Mouse (Mus musculus) hindbrain, embryonic 15.5 days (tissue): ENCODE measurements around the gene 1110008L16Rik. TPM values are rescaled to one million over a fixed set of nuclear protein-coding genes. Genes with fewer than 3 reads are reported as not detected.

ENCODE experiments used
- ATAC-seq: fragments of 200-750 bp; cut with Nextera tagmentation; 2 replicates; pipeline ENCODE4 v1.8.0; 2017; ENCODE audit warnings: low read depth, moderate number of reproducible peaks, moderate TSS enrichment; ENCODE audit not compliant: low FRiP score
- H3K27ac ChIP-seq: fragments of 300-500 bp; sonication (generic); replicated peaks from 2 replicates; pipeline ENCODE4 v1.5.1; 2015; ENCODE audit warnings: mild to moderate bottlenecking, inconsistent platforms
- H3K27me3 ChIP-seq: fragments of 300-500 bp; sonication (generic); 2 replicates; pipeline ENCODE4 v1.6.1; 2015; ENCODE audit warnings: control low read depth, inconsistent platforms
- H3K36me3 ChIP-seq: fragments of 300-500 bp; sonication (generic); 2 replicates; pipeline ENCODE4 v1.6.1; 2015; ENCODE audit warnings: control low read depth, inconsistent platforms
- H3K4me1 ChIP-seq: fragments of 300-500 bp; sonication (generic); replicated peaks from 2 replicates; pipeline ENCODE4 v1.6.1; 2015; ENCODE audit warnings: control low read depth, inconsistent platforms
- H3K4me2 ChIP-seq: fragments of 300-500 bp; sonication (generic); 2 replicates; pipeline ENCODE4 v1.6.1; 2015; ENCODE audit warnings: moderate library complexity, mild to moderate bottlenecking, inconsistent platforms
- H3K4me3 ChIP-seq: fragments of 300-500 bp; sonication (generic); 2 replicates; pipeline ENCODE4 v1.5.1; 2015; ENCODE audit warnings: mild to moderate bottlenecking, inconsistent platforms
- H3K9ac ChIP-seq: fragments of 300-500 bp; sonication (generic); 2 replicates; pipeline ENCODE4 v1.6.1; 2015; ENCODE audit warnings: inconsistent platforms
- H3K9me3 ChIP-seq: fragments of 300-500 bp; sonication (generic); 2 replicates; pipeline ENCODE4 v1.6.1; 2016; ENCODE audit warnings: control low read depth, inconsistent platforms
- whole genome bisulfite sequencing: fragments of 180-500 bp; shearing (Covaris S2); methylation state at CpG from one replicate; pipeline ENCODE4 v1.1.7; 2015; 5-methylcytosine and 5-hydroxymethylcytosine counted together
- polyA plus RNA-seq: library from polyadenylated mRNA; unstranded; fragments of >200 nt; fragmentation: Nextera tagmentation; extraction: Ambion mirVana; gene quantifications from 2 replicates; pipeline ENCODE4 v1.2.1, GENCODE M21; 2015

1110008L16Rik gene
- polyA plus RNA-seq, 1 experiment from 2014 or later: 9.6 TPM

DNA sequence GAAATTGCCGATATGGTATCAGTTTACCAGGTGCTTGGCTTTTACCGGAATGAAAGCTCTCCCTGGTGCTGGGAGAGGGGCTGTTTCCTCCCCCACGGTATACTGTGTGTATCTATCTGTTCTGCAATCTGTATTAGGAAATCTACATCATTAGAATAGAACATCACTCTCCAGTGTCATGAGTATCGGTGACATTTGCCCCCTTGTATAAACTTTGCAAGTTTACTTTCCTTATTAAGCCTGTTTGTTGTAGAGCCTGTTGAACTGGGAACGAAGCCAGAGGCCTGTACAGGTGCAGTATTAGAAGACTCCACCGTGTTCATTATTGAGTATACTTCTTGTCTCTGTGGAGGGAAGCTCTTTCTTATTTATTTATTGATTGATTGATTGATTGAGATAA lies 54.0 kb downstream of the 1110008L16Rik start:
- H3K4me1 ChIP-seq: no peaks in the 10 kb centered on the region
- H3K4me2 ChIP-seq: no peak overlapping the region
- H3K4me3 ChIP-seq: no peak overlapping the region
- H3K36me3 ChIP-seq: no peaks in the 10 kb centered on the region
- H3K27ac ChIP-seq: no peak overlapping the region
- no peak overlapping the region for H3K9ac ChIP-seq
- H3K27me3 ChIP-seq: no peaks in the 10 kb centered on the region
- WGBS: 82% methylated on average over 6 of the region's 6 CpGs
- H3K9me3 ChIP-seq: no peaks in the 10 kb centered on the region
- ATAC-seq: no peak

DNA sequence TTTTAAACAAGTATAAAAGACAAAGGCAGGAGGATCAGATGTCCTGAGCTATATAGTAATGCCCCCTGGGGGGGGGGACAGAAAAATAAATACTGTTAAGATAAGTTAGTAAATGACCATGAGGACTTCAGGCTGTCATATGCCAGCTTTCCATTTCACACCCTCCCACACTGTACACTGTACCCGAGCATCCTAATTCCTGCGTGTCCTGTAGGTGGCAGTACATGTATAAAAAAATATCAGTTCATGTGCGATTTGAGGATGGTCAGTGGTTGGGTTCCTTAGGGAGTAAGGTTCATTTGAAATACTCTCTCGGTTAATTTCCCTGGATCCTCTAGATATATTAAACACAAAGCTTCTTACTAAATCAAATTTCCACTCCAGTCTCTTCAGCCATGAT lies 55.5 kb downstream of the 1110008L16Rik start:
- no peaks in the 10 kb centered on the region for H3K4me1 ChIP-seq
- H3K27ac ChIP-seq: no peak overlapping the region
- no peaks in the 10 kb centered on the region for H3K27me3 ChIP-seq
- no peaks in the 10 kb centered on the region for H3K9me3 ChIP-seq
- H3K4me3 ChIP-seq: no peak overlapping the region
- H3K36me3 ChIP-seq: no peaks in the 10 kb centered on the region
- WGBS: 50% methylated on average over 4 of the region's 4 CpGs
- peak; percentile 74; the same call in 1 of the 2 replicates for ATAC-seq
- H3K4me2 ChIP-seq: no peak overlapping the region
- no peak overlapping the region for H3K9ac ChIP-seq

DNA sequence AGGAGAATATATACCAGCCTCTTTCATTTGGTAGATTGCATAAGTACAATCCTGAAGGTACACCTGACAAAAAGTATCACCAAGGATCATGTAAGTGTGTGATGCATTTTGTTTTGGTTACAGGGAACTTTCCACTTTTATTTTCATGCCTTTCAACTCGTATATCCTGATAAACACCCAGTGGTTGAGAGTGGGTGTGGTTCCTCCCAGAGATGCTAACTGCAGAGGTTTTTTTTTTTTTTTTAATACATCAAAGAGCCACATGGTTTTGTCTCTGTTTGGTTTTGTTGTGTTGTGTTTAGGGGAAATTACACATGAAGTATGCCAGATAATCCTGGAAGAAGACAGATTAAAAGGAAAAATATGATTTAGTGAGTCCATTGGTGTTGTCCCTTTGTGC lies 57.9 kb downstream of the 1110008L16Rik start:
- 74% methylated on average over 1 of the region's 1 CpGs for WGBS
- Histone ChIP-seq H3K9me3 (no peaks in the 10 kb centered on the region), H3K27ac (no peak overlapping the region), H3K4me1 (no peaks in the 10 kb centered on the region), H3K4me3 (no peak overlapping the region), H3K27me3 (no peaks in the 10 kb centered on the region), H3K9ac (no peak overlapping the region), H3K4me2 (no peak overlapping the region), H3K36me3 (no peaks in the 10 kb centered on the region)
- no peak for ATAC-seq

DNA sequence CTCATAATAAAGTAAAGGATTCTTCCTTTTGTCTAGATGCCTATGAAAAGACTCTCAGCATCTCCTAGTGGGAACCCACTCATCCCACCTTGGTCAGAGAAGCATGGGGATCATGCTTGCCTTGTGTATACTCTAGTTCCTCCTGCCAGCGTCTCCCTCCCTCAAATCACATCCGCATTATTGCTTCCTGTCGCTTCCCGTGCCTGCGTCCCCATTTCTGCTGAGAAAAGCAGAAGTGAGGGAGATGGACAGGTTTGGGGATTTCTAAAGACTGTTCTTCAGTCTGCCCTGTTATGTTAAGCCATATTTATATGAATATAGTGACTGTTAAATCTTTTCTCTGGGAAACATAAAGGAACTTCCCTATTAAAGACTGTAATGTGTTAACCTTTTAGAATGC lies 61.6 kb downstream of the 1110008L16Rik start:
- ATAC-seq: no peak
- H3K9me3 ChIP-seq: no peaks in the 10 kb centered on the region
- H3K36me3 ChIP-seq: no peaks in the 10 kb centered on the region
- no peak overlapping the region for H3K9ac ChIP-seq
- no peak overlapping the region for H3K4me2 ChIP-seq
- no peaks in the 10 kb centered on the region for H3K4me1 ChIP-seq
- WGBS: 87% methylated on average over 5 of the region's 5 CpGs
- H3K27ac ChIP-seq: no peak overlapping the region
- no peak overlapping the region for H3K4me3 ChIP-seq
- no peaks in the 10 kb centered on the region for H3K27me3 ChIP-seq

DNA sequence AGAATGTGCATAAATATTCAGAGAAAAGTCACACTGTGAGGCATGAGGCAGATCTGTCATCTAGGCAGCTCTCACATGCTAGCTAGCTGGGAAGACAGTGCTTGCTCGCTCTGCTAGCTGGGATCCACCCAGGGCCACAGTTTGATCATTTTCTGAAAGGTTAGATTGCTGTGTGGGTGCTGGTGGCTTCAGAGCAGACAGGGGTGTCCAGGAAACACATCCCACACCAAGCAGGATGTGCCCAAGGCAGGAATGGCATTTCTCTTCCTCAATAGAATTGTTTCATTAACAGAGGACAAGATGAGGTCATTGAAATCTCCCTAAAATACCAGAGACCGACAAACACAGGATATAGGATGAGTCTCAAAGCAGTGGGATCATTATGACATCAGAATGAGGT lies 65.7 kb downstream of the 1110008L16Rik start:
- Histone ChIP-seq H3K4me2 (no peak overlapping the region), H3K4me3 (no peak overlapping the region), H3K27ac (no peak overlapping the region), H3K4me1 (no peaks in the 10 kb centered on the region), H3K27me3 (no peaks in the 10 kb centered on the region), H3K36me3 (no peaks in the 10 kb centered on the region), H3K9me3 (no peaks in the 10 kb centered on the region), H3K9ac (no peak overlapping the region)
- ATAC-seq: no peak
- 72% methylated on average over 2 of the region's 2 CpGs for WGBS

DNA sequence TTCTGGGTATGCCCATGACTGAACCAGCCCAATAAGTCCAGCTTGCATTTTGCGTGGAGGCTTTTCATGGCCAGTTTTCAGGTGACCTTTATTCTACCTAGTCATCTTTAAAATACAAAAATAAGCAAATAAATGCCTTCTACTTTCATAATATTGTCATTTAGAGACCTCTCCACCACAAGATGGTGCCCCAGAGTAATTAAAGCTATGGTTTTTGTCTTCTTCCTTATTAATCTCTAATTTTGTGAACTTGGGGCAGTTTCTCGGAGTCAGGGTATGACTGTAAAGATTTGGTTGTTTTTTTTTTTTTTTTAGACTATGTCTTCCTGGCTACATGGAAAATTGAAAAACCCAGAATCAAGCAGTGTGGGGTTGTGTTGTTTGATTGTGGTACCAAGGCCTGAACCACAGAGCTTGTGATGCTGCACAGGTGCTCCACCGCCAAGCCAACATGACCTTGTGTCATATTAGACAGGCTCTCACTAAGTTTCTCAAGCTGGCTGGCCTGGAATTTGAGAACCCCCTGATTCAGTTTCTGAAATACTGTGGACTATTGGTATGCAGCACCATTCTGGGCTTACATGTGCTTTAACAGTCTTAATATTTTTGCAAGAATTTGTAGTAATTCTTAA lies 73.2 kb downstream of the 1110008L16Rik start:
- 85% methylated on average over 3 of the region's 3 CpGs for WGBS

DNA sequence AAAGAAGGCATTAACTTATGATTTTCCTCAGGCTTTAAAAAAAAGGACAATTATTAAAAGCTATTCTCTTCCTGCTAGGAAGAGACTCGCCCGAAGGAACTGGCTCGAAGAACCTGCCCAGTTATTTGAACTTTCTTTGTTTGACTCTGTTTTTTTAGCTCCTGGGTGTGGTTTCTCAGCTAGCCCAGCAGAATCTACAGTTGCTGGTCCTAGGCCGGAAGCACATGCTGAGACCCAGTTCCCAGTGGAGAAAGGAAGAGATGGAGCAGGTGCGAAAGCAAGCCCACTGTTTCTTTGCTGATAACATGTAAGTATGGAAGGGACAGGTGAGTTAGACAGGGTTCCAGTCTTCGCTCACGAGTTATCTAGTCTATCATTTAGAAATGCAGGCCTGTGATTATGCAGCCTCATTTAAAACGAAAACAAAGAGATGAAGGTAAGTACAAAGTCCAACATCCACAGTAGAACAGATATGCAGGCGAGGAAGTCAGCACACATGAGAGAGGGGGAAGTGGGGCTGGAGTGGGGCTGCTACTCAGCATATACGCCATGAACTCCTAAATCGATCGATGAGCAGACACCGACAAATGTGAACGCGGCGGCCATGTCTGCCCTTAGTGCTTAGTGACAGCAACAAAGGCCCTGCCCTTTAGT lies 77.7 kb downstream of the 1110008L16Rik start:
- Histone ChIP-seq H3K36me3 (no peaks in the 10 kb centered on the region), H3K4me2 (no peak overlapping the region), H3K4me3 (no peak overlapping the region), H3K27ac (no peak overlapping the region), H3K9ac (no peak overlapping the region), H3K9me3 (no peaks in the 10 kb centered on the region), H3K27me3 (no peaks in the 10 kb centered on the region), H3K4me1 (no peaks in the 10 kb centered on the region)
- WGBS: 88% methylated on average over 16 of the region's 16 CpGs
- no peak for ATAC-seq

More for the DNA sequence above, 73.2 kb downstream of the 1110008L16Rik start:
- Histone ChIP-seq H3K27me3 (no peaks in the 10 kb centered on the region), H3K4me3 (no peak overlapping the region), H3K9ac (no peak overlapping the region), H3K4me1 (no peaks in the 10 kb centered on the region), H3K4me2 (no peak overlapping the region), H3K27ac (no peak overlapping the region), H3K36me3 (no peaks in the 10 kb centered on the region), H3K9me3 (no peaks in the 10 kb centered on the region)
- ATAC-seq: no peak

DNA sequence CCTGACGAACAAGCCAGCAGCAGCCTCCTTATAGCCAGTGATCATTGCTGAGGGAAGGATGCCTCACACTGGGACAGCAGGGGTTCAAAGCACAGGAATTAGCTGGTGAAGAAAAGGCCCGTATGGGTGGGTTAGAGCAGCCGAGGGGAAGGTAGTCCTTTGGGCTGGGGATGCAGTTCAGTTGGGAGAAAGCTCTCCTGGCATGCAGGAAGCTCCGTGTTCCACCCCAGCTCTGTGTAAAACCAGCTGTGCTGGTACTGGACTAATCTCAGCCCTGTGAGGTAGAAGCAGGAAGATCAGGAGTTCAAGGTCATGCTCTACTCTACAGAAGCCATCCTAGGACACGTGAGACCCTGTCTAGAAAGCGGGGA lies 78.2 kb downstream of the 1110008L16Rik start:
- H3K4me1 ChIP-seq: no peaks in the 10 kb centered on the region
- H3K9me3 ChIP-seq: no peaks in the 10 kb centered on the region
- no peak overlapping the region for H3K9ac ChIP-seq
- H3K4me3 ChIP-seq: no peak overlapping the region
- H3K27me3 ChIP-seq: no peaks in the 10 kb centered on the region
- WGBS: 71% methylated on average over 6 of the region's 6 CpGs
- no peak for ATAC-seq
- H3K27ac ChIP-seq: no peak overlapping the region
- no peaks in the 10 kb centered on the region for H3K36me3 ChIP-seq
- no peak overlapping the region for H3K4me2 ChIP-seq

DNA sequence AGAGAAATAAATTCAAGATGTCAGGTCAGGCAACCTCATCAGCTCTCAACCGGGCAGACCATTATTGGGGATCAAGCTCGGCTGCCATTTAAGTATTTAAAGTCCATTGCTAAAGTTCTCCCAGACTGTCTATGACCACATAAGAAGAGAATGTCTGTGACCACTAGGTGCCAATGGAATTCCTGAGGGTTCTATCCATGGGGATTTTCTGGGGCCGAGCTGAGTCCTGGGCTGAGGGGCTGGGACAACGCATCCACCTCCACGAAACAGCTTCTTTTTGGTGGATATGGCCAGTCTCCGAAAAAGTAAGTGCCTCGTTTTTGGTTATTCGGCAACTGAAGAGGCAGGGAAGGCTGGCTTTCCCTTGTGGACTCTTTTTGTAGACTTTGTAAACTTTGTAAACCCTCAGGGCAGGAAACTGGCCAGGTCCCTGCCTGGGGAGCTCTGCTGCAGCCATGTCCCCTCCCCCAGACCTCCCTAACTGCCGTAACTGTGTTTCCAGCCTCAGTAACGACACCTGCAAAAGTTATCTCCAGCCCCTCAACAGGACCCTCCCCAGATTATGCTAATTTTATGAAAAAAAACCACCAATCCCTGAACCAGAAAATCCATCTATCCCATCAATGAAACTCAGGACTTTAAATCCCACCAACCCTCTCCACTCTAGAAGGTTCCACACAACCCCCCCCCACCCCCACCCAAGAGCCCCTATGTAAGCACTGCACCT lies 84.8 kb downstream of the 1110008L16Rik start, which contains the start of gene Psma6:
Psma6 (plus strand) TSS at position 200 of the 727 bp plus-strand sequence.
- H3K4me1 ChIP-seq: no peaks in the 10 kb centered on the region
- H3K4me3 ChIP-seq: no peak within 1 kb of the TSS
- H3K4me2 ChIP-seq: no peak within 1 kb of the TSS
- H3K9me3 ChIP-seq: no peaks in the 10 kb centered on the region
- no peak within 1 kb of the TSS for H3K9ac ChIP-seq
- no peak for ATAC-seq
- no peaks in the 10 kb centered on the region for H3K36me3 ChIP-seq
- no peak within 1 kb of the TSS for H3K27ac ChIP-seq
- WGBS: 88% methylated on average over 10 of the region's 10 CpGs
- H3K27me3 ChIP-seq: no peaks in the 10 kb centered on the region

DNA sequence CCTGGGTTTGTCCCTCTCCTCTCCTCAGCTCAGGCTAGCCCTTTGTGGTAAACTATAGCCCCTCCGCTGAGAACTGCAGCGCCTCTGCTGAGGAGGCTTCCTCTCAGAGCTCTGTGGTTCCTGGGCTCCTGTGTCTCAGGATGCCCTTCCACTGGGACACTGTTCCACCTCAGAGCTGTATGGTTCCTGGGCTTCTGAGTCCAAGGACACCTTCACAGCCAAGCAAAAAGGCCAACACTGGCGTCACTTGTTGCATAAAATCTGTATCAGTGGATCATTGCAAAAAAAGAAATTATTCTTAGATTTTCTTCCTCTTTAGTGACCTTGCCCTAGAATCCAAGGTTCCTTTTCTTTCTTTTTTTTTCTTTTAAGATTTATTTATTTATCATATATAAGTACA lies 85.4 kb downstream of the 1110008L16Rik start:
- Histone ChIP-seq H3K27me3 (no peaks in the 10 kb centered on the region), H3K36me3 (no peaks in the 10 kb centered on the region), H3K9me3 (no peaks in the 10 kb centered on the region), H3K4me1 (no peaks in the 10 kb centered on the region), H3K4me3 (no peak overlapping the region), H3K9ac (no peak overlapping the region), H3K4me2 (no peak overlapping the region), H3K27ac (no peak overlapping the region)
- ATAC-seq: no peak
- 93% methylated on average over 3 of the region's 3 CpGs for WGBS

DNA sequence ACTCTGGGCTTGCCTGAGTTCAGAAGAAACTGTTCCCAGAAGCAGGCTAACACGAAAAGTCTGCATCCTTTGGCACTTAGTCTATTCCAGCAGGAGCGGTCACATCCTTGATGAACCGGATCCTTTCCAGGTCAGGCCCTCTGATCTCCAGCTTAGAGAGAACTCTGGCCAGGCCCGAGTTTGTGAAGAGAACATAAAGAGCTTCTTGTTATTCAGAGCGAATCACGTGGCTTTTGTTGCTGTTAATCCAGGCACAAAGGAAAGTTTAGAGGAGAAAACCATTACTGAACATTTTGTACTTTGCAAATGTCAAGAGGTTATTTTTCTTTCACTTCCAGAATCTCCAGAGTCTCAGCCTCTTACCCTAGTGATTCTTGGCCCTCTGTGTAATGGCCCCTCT lies 86.6 kb downstream of the 1110008L16Rik start:
- Histone ChIP-seq H3K4me2 (no peak overlapping the region), H3K36me3 (no peaks in the 10 kb centered on the region), H3K9ac (no peak overlapping the region), H3K9me3 (no peaks in the 10 kb centered on the region), H3K27me3 (no peaks in the 10 kb centered on the region), H3K27ac (no peak overlapping the region), H3K4me1 (no peaks in the 10 kb centered on the region), H3K4me3 (no peak overlapping the region)
- 29% methylated on average over 6 of the region's 6 CpGs for whole genome bisulfite sequencing
- no peak for ATAC-seq

DNA sequence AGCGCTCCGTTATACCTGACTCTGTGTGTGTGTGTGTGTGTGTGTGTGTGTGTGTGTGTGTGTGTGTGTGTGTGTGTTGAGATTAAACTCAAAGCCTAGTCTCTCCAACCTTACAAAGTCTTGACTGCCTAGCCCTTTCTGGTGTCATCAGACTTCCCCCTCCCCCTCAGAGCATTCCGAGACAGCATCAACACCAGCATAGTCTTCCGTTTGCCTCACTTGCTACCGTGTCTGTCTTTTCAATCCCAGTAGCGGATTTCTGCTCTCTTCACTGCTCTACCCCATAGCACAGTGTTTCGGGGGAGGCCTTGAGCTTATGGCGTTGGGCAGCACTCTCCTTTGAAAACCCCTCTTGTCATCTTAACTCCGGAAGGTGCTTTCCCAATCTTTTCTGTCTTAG lies 87.1 kb downstream of the 1110008L16Rik start:
- ATAC-seq: no peak
- H3K9ac ChIP-seq: no peak overlapping the region
- H3K36me3 ChIP-seq: no peaks in the 10 kb centered on the region
- WGBS: 74% methylated on average over 9 of the region's 9 CpGs
- no peak overlapping the region for H3K27ac ChIP-seq
- H3K4me3 ChIP-seq: no peak overlapping the region
- H3K9me3 ChIP-seq: no peaks in the 10 kb centered on the region
- H3K27me3 ChIP-seq: no peaks in the 10 kb centered on the region
- no peak overlapping the region for H3K4me2 ChIP-seq
- no peaks in the 10 kb centered on the region for H3K4me1 ChIP-seq
